Mouse (Mus musculus) forebrain, embryonic 14.5 days (tissue): ENCODE measurements around the gene Fscn1. TPM values are rescaled to one million over a fixed set of nuclear protein-coding genes. Genes with fewer than 3 reads are reported as not detected.

Experiments used
- ATAC-seq: fragments of 200-750 bp; cut with Nextera tagmentation; 2 replicates; pipeline ENCODE4 v1.8.0; 2017; ENCODE audit warnings: mild to moderate bottlenecking, moderate library complexity
- DNase-seq: peaks from one replicate; pipeline ENCODE4 v3.0.0-alpha.2; 2015; ENCODE audit warnings: low spot score
- H3K27ac ChIP-seq: fragments of 300-500 bp; sonication (generic); 2 replicates; pipeline ENCODE4 v1.5.1; 2014; ENCODE audit warnings: low read depth, mild to moderate bottlenecking, control low read depth, low read length, moderate library complexity
- H3K27me3 ChIP-seq: fragments of 300-500 bp; sonication (generic); replicated peaks from 2 replicates; pipeline ENCODE4 v1.6.1; 2014; ENCODE audit warnings: low read length, control low read depth, mixed read lengths; ENCODE audit not compliant: control insufficient read depth, insufficient read depth
- H3K36me3 ChIP-seq: fragments of 300-500 bp; sonication (generic); 2 replicates; pipeline ENCODE4 v1.6.1; 2014; ENCODE audit warnings: low read length, control low read depth; ENCODE audit not compliant: control insufficient read depth, insufficient read depth
- H3K4me1 ChIP-seq: fragments of 300-500 bp; sonication (generic); 2 replicates; pipeline ENCODE4 v1.6.1; 2014; ENCODE audit warnings: antibody characterized with exemption, low read length, control low read depth; ENCODE audit not compliant: control insufficient read depth, insufficient read depth
- H3K4me2 ChIP-seq: fragments of 300-500 bp; sonication (generic); 2 replicates; pipeline ENCODE4 v1.6.1; 2014; ENCODE audit warnings: mild to moderate bottlenecking, control low read depth, low read length
- H3K4me3 ChIP-seq: fragments of 300-500 bp; sonication (generic); 2 replicates; pipeline ENCODE4 v1.5.1; 2014; ENCODE audit warnings: low read depth, low read length, control low read depth
- H3K9ac ChIP-seq: fragments of 300-500 bp; sonication (generic); 2 replicates; pipeline ENCODE4 v1.6.1; 2014; ENCODE audit warnings: mild to moderate bottlenecking, low read length, control low read depth, moderate library complexity
- H3K9me3 ChIP-seq: fragments of 300-500 bp; sonication (generic); replicated peaks from 2 replicates; pipeline ENCODE4 v1.6.1; 2016; ENCODE audit warnings: low read length, control low read depth, mixed read lengths; ENCODE audit not compliant: control insufficient read depth
- WGBS: fragments of 180-500 bp; shearing (Covaris S2); extraction: QIAGEN DNeasy Blood & Tissue Kit; methylation state at CpG from one replicate; pipeline ENCODE4 v1.1.7; 2014; 5-methylcytosine and 5-hydroxymethylcytosine counted together
- polyA plus RNA-seq: library from polyadenylated mRNA; unstranded; fragments of >200 nt; fragmentation: Nextera tagmentation; extraction: Ambion mirVana; gene quantifications from 2 replicates; pipeline ENCODE4 v1.2.1, GENCODE M21; 2014

Gene Fscn1
- polyA plus RNA-seq, 1 experiment from 2014 or later, result 477 TPM

- Histone ChIP-seq H3K36me3 (peaks cover 14% of the 10 kb centered on the region), H3K27me3 (no peaks in the 10 kb centered on the region; the same call in 1 of the 2 replicates), H3K4me2 (peak overlapping the region; percentile 90), H3K4me1 (peaks cover 22% of the 10 kb centered on the region), H3K9me3 (no peaks in the 10 kb centered on the region), H3K4me3 (peak overlapping the region; percentile 99), H3K9ac (peak overlapping the region; percentile 99), H3K27ac (peak overlapping the region; percentile 98)
- DNase-seq (peak; percentile 59), ATAC-seq (peak; percentile 21)
- WGBS, result 0% methylated on average over 14 of the region's 15 CpGs
Measured at GRCm38 (mm10) chr5:142961398-142961880, 1.3 kb downstream of the Fscn1 start.

- H3K27me3 ChIP-seq, result no peaks in the 10 kb centered on the region; the same call in 1 of the 2 replicates
- H3K4me2 ChIP-seq, result peak overlapping the region; percentile 90
- H3K9ac ChIP-seq, result peak overlapping the region; percentile 99
- ATAC-seq (peak; percentile 67), DNase-seq (peak; percentile 90)
- H3K27ac ChIP-seq, result peak overlapping the region; percentile 98
- H3K4me3 ChIP-seq, result peak overlapping the region; percentile 99
- H3K9me3 ChIP-seq, result no peaks in the 10 kb centered on the region
- peaks cover 17% of the 10 kb centered on the region for H3K36me3 ChIP-seq
- WGBS, result under 1% methylated on average over 43 of the region's 43 CpGs
- peaks cover 25% of the 10 kb centered on the region for H3K4me1 ChIP-seq
Measured at GRCm38 (mm10) chr5:142961881-142962443, 1.8 kb downstream of the Fscn1 start.

- Histone ChIP-seq H3K27me3 (no peaks in the 10 kb centered on the region; the same call in 1 of the 2 replicates), H3K4me3 (peak overlapping the region; percentile 99), H3K9me3 (no peaks in the 10 kb centered on the region), H3K4me2 (peak overlapping the region; percentile 90), H3K36me3 (peaks cover 21% of the 10 kb centered on the region), H3K9ac (peak overlapping the region; percentile 99), H3K4me1 (peaks cover 25% of the 10 kb centered on the region), H3K27ac (peak overlapping the region; percentile 98)
- DNase-seq, result peak; percentile 54
- ATAC-seq, result peak; percentile 6
- 1% methylated on average over 11 of the region's 11 CpGs for WGBS
Measured at GRCm38 (mm10) chr5:142962444-142962961, 2.4 kb downstream of the Fscn1 start.

- DNase-seq (peak; percentile 59), ATAC-seq (no peak)
- peak overlapping the region; percentile 90 for H3K4me2 ChIP-seq
- WGBS, result 4% methylated on average over 13 of the region's 13 CpGs
- peak overlapping the region; percentile 98; the same call in 1 of the 2 replicates for H3K27ac ChIP-seq
- H3K27me3 ChIP-seq, result no peaks in the 10 kb centered on the region; the same call in 1 of the 2 replicates
- H3K36me3 ChIP-seq, result peaks cover 27% of the 10 kb centered on the region
- H3K4me3 ChIP-seq, result peak overlapping the region; percentile 99
- peaks cover 26% of the 10 kb centered on the region for H3K4me1 ChIP-seq
- peak overlapping the region; percentile 99 for H3K9ac ChIP-seq
- H3K9me3 ChIP-seq, result no peaks in the 10 kb centered on the region
Measured at GRCm38 (mm10) chr5:142963003-142963704, 3.0 kb downstream of the Fscn1 start.

GRCm38 (mm10) chr5:142963705-142964494, 3.8 kb downstream of the Fscn1 start:
- Histone ChIP-seq H3K36me3 (peaks cover 31% of the 10 kb centered on the region), H3K4me2 (peak overlapping the region; percentile 90), H3K27me3 (no peaks in the 10 kb centered on the region; the same call in 1 of the 2 replicates), H3K9ac (peak overlapping the region; percentile 99), H3K4me1 (peaks cover 29% of the 10 kb centered on the region), H3K4me3 (peak overlapping the region; percentile 99), H3K27ac (peak overlapping the region; percentile 69; the same call in 1 of the 2 replicates), H3K9me3 (no peaks in the 10 kb centered on the region)
- ATAC-seq (no peak), DNase-seq (peak; percentile 88)
- 17% methylated on average over 17 of the region's 17 CpGs for WGBS

GRCm38 (mm10) chr5:142964650-142965049, 4.5 kb downstream of the Fscn1 start:
- H3K4me2 ChIP-seq, result peak overlapping the region; percentile 90
- peak overlapping the region; percentile 99 for H3K4me3 ChIP-seq
- WGBS, result 58% methylated on average over 6 of the region's 6 CpGs
- no peaks in the 10 kb centered on the region for H3K27me3 ChIP-seq
- no peak for ATAC-seq
- H3K9me3 ChIP-seq, result no peaks in the 10 kb centered on the region
- peaks cover 29% of the 10 kb centered on the region for H3K4me1 ChIP-seq
- H3K27ac ChIP-seq, result 0 out of 2 replicates have a peak overlapping the region, but pooled peaks have one; percentile 10
- H3K36me3 ChIP-seq, result peaks cover 37% of the 10 kb centered on the region
- DNase-seq, result no peak
- H3K9ac ChIP-seq, result peak overlapping the region; percentile 99

GRCm38 (mm10) chr5:142968411-142968810, 8.3 kb downstream of the Fscn1 start:
- Histone ChIP-seq H3K4me1 (peaks cover 27% of the 10 kb centered on the region), H3K9me3 (no peaks in the 10 kb centered on the region), H3K9ac (no peak overlapping the region), H3K27me3 (no peaks in the 10 kb centered on the region), H3K36me3 (peaks cover 74% of the 10 kb centered on the region), H3K27ac (peak overlapping the region; percentile 55; the same call in 1 of the 2 replicates), H3K4me3 (no peak overlapping the region), H3K4me2 (no peak overlapping the region)
- DNase-seq (peak; percentile 44), ATAC-seq (no peak)
- WGBS, result 74% methylated on average over 14 of the region's 14 CpGs

- Histone ChIP-seq H3K27me3 (no peaks in the 10 kb centered on the region), H3K36me3 (peaks cover 52% of the 10 kb centered on the region), H3K4me3 (no peak overlapping the region), H3K9ac (no peak overlapping the region), H3K4me2 (no peak overlapping the region), H3K9me3 (no peaks in the 10 kb centered on the region), H3K4me1 (no peaks in the 10 kb centered on the region; the same call in 1 of the 2 replicates), H3K27ac (no peak overlapping the region)
- no peak for DNase-seq
- ATAC-seq, result 0 out of 2 replicates have a peak, but pooled peaks have one; percentile 6
- WGBS, result 69% methylated on average over 3 of the region's 3 CpGs
Measured at GRCm38 (mm10) chr5:142973971-142974370, 13.8 kb downstream of the Fscn1 start.
